Mouse (Mus musculus): ENCODE data around the gene Cela1. TPM values are rescaled to one million over a fixed set of nuclear protein-coding genes. Genes with fewer than 3 reads are reported as not detected.

Cela1 gene
- polyA plus RNA-seq, 1 experiment: 32.1 TPM

- H3K79me3 ChIP-seq (ENCODE audit: low read depth): no peaks in the 10 kb centered on the region
- no peaks in the 10 kb centered on the region for H3K27me3 ChIP-seq (ENCODE audit: control insufficient read depth, insufficient read depth, insufficient read length)
- TF ChIP-seq MAX (IDR thresholded peaks at IDR 0.05): no peak
- no peak for TF ChIP-seq MYOD1 (IDR thresholded peaks at IDR 0.05; ENCODE audit: control insufficient read depth, insufficient read length, low read depth)
- TF ChIP-seq CTCF (IDR thresholded peaks at IDR 0.05; ENCODE audit: control insufficient read depth, insufficient read depth, insufficient read length): no peak
- TF ChIP-seq CEBPB (IDR thresholded peaks at IDR 0.05; ENCODE audit: low read depth): no peak
- TF ChIP-seq MYOG (IDR thresholded peaks at IDR 0.05; ENCODE audit: control insufficient read depth, extremely low read depth, insufficient read length): no peak
- TF ChIP-seq USF1 (IDR thresholded peaks at IDR 0.05; ENCODE audit: low read depth): no peak
- TF ChIP-seq FOSL1 (IDR thresholded peaks at IDR 0.05; ENCODE audit: insufficient read depth, low read length, poor library complexity, severe bottlenecking): no peak
- H3ac ChIP-seq (ENCODE audit: control insufficient read depth, insufficient read length, low read depth): no peak within 1 kb of the TSS
- no peaks in the 10 kb centered on the region for H3K79me2 ChIP-seq (ENCODE audit: control insufficient read depth, insufficient read depth)
- H3K4me3 ChIP-seq (ENCODE audit: insufficient read depth, poor library complexity, severe bottlenecking): no peak within 1 kb of the TSS
- H3K36me3 ChIP-seq (ENCODE audit: control insufficient read depth, insufficient read depth): no peaks in the 10 kb centered on the region
These were observed 41.7 kb upstream of the Cela1 start, which contains the start of gene Galnt6 for GRCm38 (mm10) chr15:100729281-100729985. Gene Galnt6, minus strand, starts transcription at chr15:100729376.

- Histone ChIP-seq H3K79me2 (ENCODE audit: control insufficient read depth, insufficient read depth) (no peaks in the 10 kb centered on the region), H3K27me3 (ENCODE audit: control insufficient read depth, insufficient read depth, insufficient read length) (no peaks in the 10 kb centered on the region), H3K36me3 (ENCODE audit: control insufficient read depth, insufficient read depth) (no peaks in the 10 kb centered on the region), H3K79me3 (ENCODE audit: low read depth) (no peaks in the 10 kb centered on the region), H3ac (ENCODE audit: control insufficient read depth, insufficient read length, low read depth) (no peak overlapping the region), H3K4me3 (ENCODE audit: insufficient read depth, poor library complexity, severe bottlenecking) (no peak overlapping the region)
- no peak for TF ChIP-seq USF1 (IDR thresholded peaks at IDR 0.05; ENCODE audit: low read depth)
- TF ChIP-seq CEBPB (IDR thresholded peaks at IDR 0.05; ENCODE audit: low read depth): no peak
- TF ChIP-seq MYOG (IDR thresholded peaks at IDR 0.05; ENCODE audit: control insufficient read depth, extremely low read depth, insufficient read length): no peak
- TF ChIP-seq MAX (IDR thresholded peaks at IDR 0.05): no peak
- no peak for TF ChIP-seq MYOD1 (IDR thresholded peaks at IDR 0.05; ENCODE audit: control insufficient read depth, insufficient read length, low read depth)
- TF ChIP-seq FOSL1 (IDR thresholded peaks at IDR 0.05; ENCODE audit: insufficient read depth, low read length, poor library complexity, severe bottlenecking): no peak
- no peak for TF ChIP-seq CTCF (IDR thresholded peaks at IDR 0.05; ENCODE audit: control insufficient read depth, insufficient read depth, insufficient read length)
These were observed 40.9 kb upstream of the Cela1 start for GRCm38 (mm10) chr15:100728586-100728985.

- no peak overlapping the region for H3K4me3 ChIP-seq (ENCODE audit: insufficient read depth, poor library complexity, severe bottlenecking)
- no peaks in the 10 kb centered on the region for H3K36me3 ChIP-seq (ENCODE audit: control insufficient read depth, insufficient read depth)
- no peaks in the 10 kb centered on the region for H3K79me3 ChIP-seq (ENCODE audit: low read depth)
- no peak for TF ChIP-seq CEBPB (IDR thresholded peaks at IDR 0.05; ENCODE audit: low read depth)
- TF ChIP-seq FOSL1 (IDR thresholded peaks at IDR 0.05; ENCODE audit: insufficient read depth, low read length, poor library complexity, severe bottlenecking): no peak
- no peak for TF ChIP-seq USF1 (IDR thresholded peaks at IDR 0.05; ENCODE audit: low read depth)
- TF ChIP-seq MAX (IDR thresholded peaks at IDR 0.05): no peak
- peak; percentile 4 for TF ChIP-seq MYOD1 (IDR thresholded peaks at IDR 0.05; ENCODE audit: control insufficient read depth, insufficient read length, low read depth)
- no peak for TF ChIP-seq CTCF (IDR thresholded peaks at IDR 0.05; ENCODE audit: control insufficient read depth, insufficient read depth, insufficient read length)
- no peak for TF ChIP-seq MYOG (IDR thresholded peaks at IDR 0.05; ENCODE audit: control insufficient read depth, extremely low read depth, insufficient read length)
- H3ac ChIP-seq (ENCODE audit: control insufficient read depth, insufficient read length, low read depth): no peak overlapping the region
- no peaks in the 10 kb centered on the region for H3K79me2 ChIP-seq (ENCODE audit: control insufficient read depth, insufficient read depth)
- H3K27me3 ChIP-seq (ENCODE audit: control insufficient read depth, insufficient read depth, insufficient read length): no peaks in the 10 kb centered on the region
These were observed 40.1 kb upstream of the Cela1 start for GRCm38 (mm10) chr15:100727834-100728233.

GRCm38 (mm10) chr15:100726721-100727120, 39.0 kb upstream of the Cela1 start:
- no peaks in the 10 kb centered on the region for H3K79me2 ChIP-seq (ENCODE audit: control insufficient read depth, insufficient read depth)
- no peak overlapping the region for H3K4me3 ChIP-seq (ENCODE audit: insufficient read depth, poor library complexity, severe bottlenecking)
- H3K27me3 ChIP-seq (ENCODE audit: control insufficient read depth, insufficient read depth, insufficient read length): no peaks in the 10 kb centered on the region
- TF ChIP-seq MYOG (IDR thresholded peaks at IDR 0.05; ENCODE audit: control insufficient read depth, extremely low read depth, insufficient read length): no peak
- no peak for TF ChIP-seq CEBPB (IDR thresholded peaks at IDR 0.05; ENCODE audit: low read depth)
- no peak for TF ChIP-seq CTCF (IDR thresholded peaks at IDR 0.05; ENCODE audit: control insufficient read depth, insufficient read depth, insufficient read length)
- TF ChIP-seq MAX (IDR thresholded peaks at IDR 0.05): no peak
- no peak for TF ChIP-seq FOSL1 (IDR thresholded peaks at IDR 0.05; ENCODE audit: insufficient read depth, low read length, poor library complexity, severe bottlenecking)
- TF ChIP-seq USF1 (IDR thresholded peaks at IDR 0.05; ENCODE audit: low read depth): no peak
- TF ChIP-seq MYOD1 (IDR thresholded peaks at IDR 0.05; ENCODE audit: control insufficient read depth, insufficient read length, low read depth): no peak
- H3K79me3 ChIP-seq (ENCODE audit: low read depth): no peaks in the 10 kb centered on the region
- no peaks in the 10 kb centered on the region for H3K36me3 ChIP-seq (ENCODE audit: control insufficient read depth, insufficient read depth)
- no peak overlapping the region for H3ac ChIP-seq (ENCODE audit: control insufficient read depth, insufficient read length, low read depth)

- H3ac ChIP-seq (ENCODE audit: control insufficient read depth, insufficient read length, low read depth): no peak overlapping the region
- no peaks in the 10 kb centered on the region for H3K27me3 ChIP-seq (ENCODE audit: control insufficient read depth, insufficient read depth, insufficient read length)
- no peaks in the 10 kb centered on the region for H3K36me3 ChIP-seq (ENCODE audit: control insufficient read depth, insufficient read depth)
- H3K79me3 ChIP-seq (ENCODE audit: low read depth): no peaks in the 10 kb centered on the region
- H3K79me2 ChIP-seq (ENCODE audit: control insufficient read depth, insufficient read depth): no peaks in the 10 kb centered on the region
- H3K4me3 ChIP-seq (ENCODE audit: insufficient read depth, poor library complexity, severe bottlenecking): no peak overlapping the region
- TF ChIP-seq CEBPB (IDR thresholded peaks at IDR 0.05; ENCODE audit: low read depth) (no peak), USF1 (IDR thresholded peaks at IDR 0.05; ENCODE audit: low read depth) (peak; percentile 45), CTCF (IDR thresholded peaks at IDR 0.05; ENCODE audit: control insufficient read depth, insufficient read depth, insufficient read length) (no peak)
These were observed 35.8 kb upstream of the Cela1 start for GRCm38 (mm10) chr15:100723505-100723904.

Data from C2C12 (cell line).